Mouse (Mus musculus) kidney, adult 8-10 months (tissue): ENCODE measurements around the gene Mad2l2.

ENCODE experiments used
- DNase-seq, 2 experiments: peaks; one replicate each; pipeline ENCODE4 v3.0.0; 2022

The Mad2l2 gene

GRCm38 (mm10) chr4:148130133-148130532 lies at the start of gene Mad2l2:
Gene Mad2l2, plus strand, starts transcription at chr4:148130384.
- DNase-seq: no peak

GRCm38 (mm10) chr4:148080597-148080973 lies 49.6 kb upstream of the Mad2l2 start:
- no peak for DNase-seq

GRCm38 (mm10) chr4:148081201-148081600 lies 49.0 kb upstream of the Mad2l2 start:
- no peak for DNase-seq

GRCm38 (mm10) chr4:148082257-148083044 lies 47.7 kb upstream of the Mad2l2 start:
- DNase-seq: peak in 1 of 2 experiments; percentile 72

GRCm38 (mm10) chr4:148083176-148083899 lies 46.8 kb upstream of the Mad2l2 start:
- peak; percentile 44 to 59 for DNase-seq

GRCm38 (mm10) chr4:148084261-148084714 lies 45.9 kb upstream of the Mad2l2 start:
- DNase-seq: peak; percentile 52 to 58

- DNase-seq: peak; percentile 45 to 53
These were observed 44.9 kb upstream of the Mad2l2 start for GRCm38 (mm10) chr4:148085131-148085906.

- DNase-seq: no peak
These were observed 44.3 kb upstream of the Mad2l2 start for GRCm38 (mm10) chr4:148085907-148086305.

GRCm38 (mm10) chr4:148087091-148087906 lies 42.9 kb upstream of the Mad2l2 start:
- peak; percentile 50 to 71 for DNase-seq

GRCm38 (mm10) chr4:148087907-148088527 lies 42.2 kb upstream of the Mad2l2 start, which contains the start of gene Agtrap:
Gene Agtrap, minus strand, starts transcription at chr4:148088031.
- DNase-seq: peak; percentile 95 to 97

GRCm38 (mm10) chr4:148089166-148089565 lies 41.0 kb upstream of the Mad2l2 start:
- no peak for DNase-seq

- DNase-seq: no peak
These were observed 39.0 kb upstream of the Mad2l2 start for GRCm38 (mm10) chr4:148091181-148091580.

- no peak for DNase-seq
These were observed 37.5 kb upstream of the Mad2l2 start for GRCm38 (mm10) chr4:148092551-148093271.

- DNase-seq: no peak
These were observed 36.0 kb upstream of the Mad2l2 start for GRCm38 (mm10) chr4:148094161-148094560.

- DNase-seq: no peak
These were observed 35.1 kb upstream of the Mad2l2 start for GRCm38 (mm10) chr4:148095081-148095480.

GRCm38 (mm10) chr4:148097936-148098335 lies 32.2 kb upstream of the Mad2l2 start:
- DNase-seq: no peak

- DNase-seq: no peak
These were observed 31.5 kb upstream of the Mad2l2 start for GRCm38 (mm10) chr4:148098666-148099065.

- peak in 1 of 2 experiments; percentile 50 for DNase-seq
These were observed 28.2 kb upstream of the Mad2l2 start for GRCm38 (mm10) chr4:148101801-148102527.

- no peak for DNase-seq
These were observed 26.0 kb upstream of the Mad2l2 start for GRCm38 (mm10) chr4:148104146-148104545.

GRCm38 (mm10) chr4:148107621-148108291 lies 22.4 kb upstream of the Mad2l2 start:
- no peak for DNase-seq
